Mouse (Mus musculus) limb, embryonic 11.5 days (tissue): ENCODE measurements around the gene Hmgcs1. TPM values are rescaled to one million over a fixed set of nuclear protein-coding genes. Genes with fewer than 3 reads are reported as not detected.

Source experiments
- ATAC-seq: fragments of 200-750 bp; cut with Nextera tagmentation; 2 replicates; pipeline ENCODE4 v1.8.0; 2017; ENCODE audit warnings: low read depth; ENCODE audit not compliant: insufficient number of reproducible peaks, low FRiP score, low TSS enrichment
- DNase-seq: peaks from one replicate; pipeline ENCODE4 v3.0.0-alpha.2; 2015; ENCODE audit warnings: low spot score
- H3K27ac ChIP-seq: fragments of 300-500 bp; sonication (generic); replicated peaks from 2 replicates; pipeline ENCODE4 v1.5.1; 2014; ENCODE audit warnings: low read depth, mild to moderate bottlenecking, low read length
- H3K27me3 ChIP-seq: fragments of 300-500 bp; sonication (generic); 2 replicates; pipeline ENCODE4 v1.6.1; 2014; ENCODE audit warnings: mild to moderate bottlenecking, low read length, mixed read lengths; ENCODE audit not compliant: control insufficient read depth, insufficient read depth
- H3K36me3 ChIP-seq: fragments of 300-500 bp; sonication (generic); 2 replicates; pipeline ENCODE4 v1.6.1; 2014; ENCODE audit warnings: mild to moderate bottlenecking, low read length, moderate library complexity, mixed read lengths; ENCODE audit not compliant: control insufficient read depth, insufficient read depth
- H3K4me1 ChIP-seq: fragments of 300-500 bp; sonication (generic); 2 replicates; pipeline ENCODE4 v1.6.1; 2014; ENCODE audit warnings: low read length, mixed read lengths; ENCODE audit not compliant: control insufficient read depth, insufficient read depth
- H3K4me2 ChIP-seq: fragments of 300-500 bp; sonication (generic); 2 replicates; pipeline ENCODE4 v1.6.1; 2014; ENCODE audit warnings: low read depth, mild to moderate bottlenecking, moderate library complexity; ENCODE audit not compliant: severe bottlenecking
- H3K4me3 ChIP-seq: fragments of 300-500 bp; sonication (generic); 2 replicates; pipeline ENCODE4 v1.5.1; 2014; ENCODE audit warnings: low read depth, low read length
- H3K9ac ChIP-seq: fragments of 300-500 bp; sonication (generic); 2 replicates; pipeline ENCODE4 v1.6.1; 2014; ENCODE audit warnings: mild to moderate bottlenecking, low read length
- H3K9me3 ChIP-seq: fragments of 300-500 bp; sonication (generic); 2 replicates; pipeline ENCODE4 v1.6.1; 2016; ENCODE audit warnings: low read length; ENCODE audit not compliant: control insufficient read depth
- WGBS: fragments of 180-500 bp; shearing (Covaris S2); extraction: QIAGEN DNeasy Blood & Tissue Kit; methylation state at CpG from one replicate; pipeline ENCODE4 v1.1.7; 2014; 5-methylcytosine and 5-hydroxymethylcytosine counted together
- polyA plus RNA-seq: library from polyadenylated mRNA; unstranded; fragments of >200 nt; fragmentation: Nextera tagmentation; extraction: Ambion mirVana; gene quantifications from 2 replicates; pipeline ENCODE4 v1.2.1, GENCODE M21; 2014

The Hmgcs1 gene
- polyA plus RNA-seq, 1 experiment from 2014 or later: 212 TPM

GRCm38 (mm10) chr13:119707906-119708305 is 17.7 kb downstream of the Hmgcs1 start:
- ATAC-seq (no peak), DNase-seq (no peak)
- Histone ChIP-seq H3K9ac (no peak overlapping the region), H3K27ac (no peak overlapping the region), H3K4me3 (no peak overlapping the region), H3K4me1 (no peaks in the 10 kb centered on the region), H3K27me3 (no peaks in the 10 kb centered on the region), H3K4me2 (no peak overlapping the region), H3K36me3 (peaks cover 8% of the 10 kb centered on the region; the same call in 1 of the 2 replicates), H3K9me3 (no peaks in the 10 kb centered on the region)
- WGBS: 93% methylated on average over 6 of the region's 6 CpGs

GRCm38 (mm10) chr13:119708941-119709340 is 18.8 kb downstream of the Hmgcs1 start:
- WGBS: 88% methylated on average over 5 of the region's 5 CpGs
- no peak overlapping the region for H3K4me3 ChIP-seq
- H3K4me1 ChIP-seq: no peaks in the 10 kb centered on the region
- H3K9ac ChIP-seq: no peak overlapping the region
- no peaks in the 10 kb centered on the region for H3K9me3 ChIP-seq
- H3K27ac ChIP-seq: no peak overlapping the region
- ATAC-seq: no peak
- peaks cover 6% of the 10 kb centered on the region; the same call in 1 of the 2 replicates for H3K36me3 ChIP-seq
- no peak for DNase-seq
- no peaks in the 10 kb centered on the region for H3K27me3 ChIP-seq
- H3K4me2 ChIP-seq: no peak overlapping the region

- H3K9ac ChIP-seq: no peak overlapping the region
- H3K4me3 ChIP-seq: no peak overlapping the region
- no peak overlapping the region for H3K4me2 ChIP-seq
- 91% methylated on average over 8 of the region's 8 CpGs for WGBS
- H3K27me3 ChIP-seq: no peaks in the 10 kb centered on the region
- H3K27ac ChIP-seq: no peak overlapping the region
- ATAC-seq (no peak), DNase-seq (no peak)
- H3K9me3 ChIP-seq: no peaks in the 10 kb centered on the region
- peaks cover 2% of the 10 kb centered on the region; the same call in 1 of the 2 replicates for H3K36me3 ChIP-seq
- no peaks in the 10 kb centered on the region for H3K4me1 ChIP-seq
These were observed 19.4 kb downstream of the Hmgcs1 start for GRCm38 (mm10) chr13:119709388-119710267.

- Histone ChIP-seq H3K27ac (no peak overlapping the region), H3K4me1 (no peaks in the 10 kb centered on the region), H3K9ac (no peak overlapping the region), H3K4me3 (no peak overlapping the region), H3K27me3 (no peaks in the 10 kb centered on the region), H3K9me3 (no peaks in the 10 kb centered on the region), H3K36me3 (no peaks in the 10 kb centered on the region; the same call in 1 of the 2 replicates), H3K4me2 (no peak overlapping the region)
- no peak for ATAC-seq
- 92% methylated on average over 10 of the region's 10 CpGs for WGBS
- DNase-seq: no peak
These were observed 20.1 kb downstream of the Hmgcs1 start for GRCm38 (mm10) chr13:119710268-119710610.

GRCm38 (mm10) chr13:119712463-119712862 is 22.3 kb downstream of the Hmgcs1 start:
- Histone ChIP-seq H3K4me3 (no peak overlapping the region), H3K4me2 (no peak overlapping the region), H3K9me3 (no peaks in the 10 kb centered on the region), H3K4me1 (no peaks in the 10 kb centered on the region), H3K36me3 (no peaks in the 10 kb centered on the region; the same call in 1 of the 2 replicates), H3K27me3 (no peaks in the 10 kb centered on the region), H3K9ac (no peak overlapping the region), H3K27ac (no peak overlapping the region)
- ATAC-seq: no peak
- 93% methylated on average over 11 of the region's 11 CpGs for WGBS
- DNase-seq: no peak

- no peaks in the 10 kb centered on the region for H3K27me3 ChIP-seq
- no peaks in the 10 kb centered on the region; the same call in 1 of the 2 replicates for H3K36me3 ChIP-seq
- no peak overlapping the region for H3K27ac ChIP-seq
- WGBS: 68% methylated on average over 8 of the region's 8 CpGs
- no peaks in the 10 kb centered on the region for H3K9me3 ChIP-seq
- DNase-seq (no peak), ATAC-seq (no peak)
- H3K4me3 ChIP-seq: no peak overlapping the region
- no peak overlapping the region for H3K4me2 ChIP-seq
- H3K9ac ChIP-seq: no peak overlapping the region
- no peaks in the 10 kb centered on the region for H3K4me1 ChIP-seq
These were observed 23.1 kb downstream of the Hmgcs1 start for GRCm38 (mm10) chr13:119713107-119713787.

- H3K4me1 ChIP-seq: no peaks in the 10 kb centered on the region
- H3K9me3 ChIP-seq: no peaks in the 10 kb centered on the region
- DNase-seq (no peak), ATAC-seq (no peak)
- H3K27me3 ChIP-seq: no peaks in the 10 kb centered on the region
- H3K4me2 ChIP-seq: no peak overlapping the region
- H3K27ac ChIP-seq: no peak overlapping the region
- H3K9ac ChIP-seq: no peak overlapping the region
- no peak overlapping the region for H3K4me3 ChIP-seq
- 78% methylated on average over 8 of the region's 9 CpGs for WGBS
- H3K36me3 ChIP-seq: no peaks in the 10 kb centered on the region; the same call in 1 of the 2 replicates
These were observed 23.6 kb downstream of the Hmgcs1 start for GRCm38 (mm10) chr13:119713821-119714220.

- H3K9me3 ChIP-seq: no peaks in the 10 kb centered on the region
- no peak for DNase-seq
- H3K36me3 ChIP-seq: no peaks in the 10 kb centered on the region; the same call in 1 of the 2 replicates
- H3K4me2 ChIP-seq: no peak overlapping the region
- H3K9ac ChIP-seq: no peak overlapping the region
- no peak overlapping the region for H3K4me3 ChIP-seq
- no peaks in the 10 kb centered on the region for H3K4me1 ChIP-seq
- no peak for ATAC-seq
- WGBS: 87% methylated on average over 2 of the region's 2 CpGs
- no peak overlapping the region for H3K27ac ChIP-seq
- no peaks in the 10 kb centered on the region for H3K27me3 ChIP-seq
These were observed 25.9 kb downstream of the Hmgcs1 start for GRCm38 (mm10) chr13:119716105-119716504.
